Mouse (Mus musculus) embryonic fibroblast, embryonic 13.5 days (primary cell): Measurements from ENCODE around the gene Gimap9.

Experiments used
- CTCF ChIP-seq: IDR thresholded peaks from 2 replicates; pipeline ENCODE4 v1.5.1; 2011; ENCODE audit warnings: mild to moderate bottlenecking, control low read depth, low read length, moderate library complexity, borderline replicate concordance; ENCODE audit not compliant: insufficient read depth
- POLR2A ChIP-seq: IDR thresholded peaks from 2 replicates; pipeline ENCODE4 v1.6.1; 2011; ENCODE audit warnings: low read depth, mild to moderate bottlenecking, control low read depth, low read length, moderate library complexity

GRCm38 (mm10) chr6:48666159-48666586, 9.8 kb upstream of the Gimap9 start:
- TF ChIP-seq POLR2A (no peak), CTCF (no peak)
